Mouse (Mus musculus) spleen, embryonic (tissue): ENCODE results near the gene Cyth1.

Experiments used
- CTCF ChIA-PET: fragments of 350-600 bp; sonication (Branson Sonifier 250); formaldehyde crosslinking; loops from one replicate; lab custom pipeline; 2022; lab: Charles Lee

Cyth1 gene

GRCm38 (mm10) chr11:118133133-118133751 lies 115.2 kb downstream of the Cyth1 start:
- CTCF ChIA-PET: interaction anchor here (0.6 kb wide), 1 partner anchor 10 kb away, joined by 8 read pairs; no protein-coding TSS in a partner anchor

- CTCF ChIA-PET: interaction anchor here (0.6 to 1.4 kb wide), 2 partner anchors 10 to 217 kb away, joined by 3 to 15 read pairs; no protein-coding TSS in a partner anchor
Observed at GRCm38 (mm10) chr11:118132136-118132535, 116.3 kb downstream of the Cyth1 start.

GRCm38 (mm10) chr11:118130534-118130933 lies 117.9 kb downstream of the Cyth1 start, which contains the start of gene Dnah17:
Dnah17 (minus strand) TSS chr11:118130634.
- CTCF ChIA-PET: no interaction called here

GRCm38 (mm10) chr11:118129812-118130211 lies 118.6 kb downstream of the Cyth1 start:
- CTCF ChIA-PET: no interaction called here

- CTCF ChIA-PET: no interaction called here
Observed at GRCm38 (mm10) chr11:118121592-118121991, 126.8 kb downstream of the Cyth1 start.

- CTCF ChIA-PET: interaction anchor here (0.5 kb wide), 1 partner anchor 101 kb away, joined by 3 read pairs; no protein-coding TSS in a partner anchor
Observed at GRCm38 (mm10) chr11:118118777-118119176, 129.6 kb downstream of the Cyth1 start.

GRCm38 (mm10) chr11:118114581-118115110 lies 133.7 kb downstream of the Cyth1 start:
- CTCF ChIA-PET: interaction anchor here (0.6 kb wide), 2 partner anchors 97 to 237 kb away, joined by 3 to 6 read pairs; no protein-coding TSS in a partner anchor

- CTCF ChIA-PET: no interaction called here
Observed at GRCm38 (mm10) chr11:118113516-118114205, 134.7 kb downstream of the Cyth1 start.

- CTCF ChIA-PET: interaction anchor here (0.7 to 0.9 kb wide), 2 partner anchors 64 to 116 kb away, joined by 3 read pairs; no protein-coding TSS in a partner anchor
Observed at GRCm38 (mm10) chr11:118104001-118104400, 144.4 kb downstream of the Cyth1 start.

GRCm38 (mm10) chr11:118103383-118103782 lies 145.0 kb downstream of the Cyth1 start:
- CTCF ChIA-PET: interaction anchor here (0.7 to 0.9 kb wide), 3 partner anchors 65 to 128 kb away, joined by 3 read pairs; no protein-coding TSS in a partner anchor

GRCm38 (mm10) chr11:118102838-118103237 lies 145.6 kb downstream of the Cyth1 start:
- CTCF ChIA-PET: interaction anchor here (0.6 to 0.9 kb wide), 2 partner anchors 18 to 129 kb away, joined by 3 read pairs; no protein-coding TSS in a partner anchor

GRCm38 (mm10) chr11:118101133-118101532 lies 147.3 kb downstream of the Cyth1 start:
- CTCF ChIA-PET: interaction anchor here (0.9 kb wide), 1 partner anchor 232 kb away, joined by 5 read pairs; no protein-coding TSS in a partner anchor

- CTCF ChIA-PET: no interaction called here
Observed at GRCm38 (mm10) chr11:118096736-118097135, 151.7 kb downstream of the Cyth1 start.

- CTCF ChIA-PET: no interaction called here
Observed at GRCm38 (mm10) chr11:118095004-118095403, 153.4 kb downstream of the Cyth1 start.

- CTCF ChIA-PET: interaction anchor here (0.6 kb wide), 1 partner anchor 237 kb away, joined by 4 read pairs; no protein-coding TSS in a partner anchor
Observed at GRCm38 (mm10) chr11:118091002-118091670, 157.3 kb downstream of the Cyth1 start.

GRCm38 (mm10) chr11:118088896-118089295 lies 159.5 kb downstream of the Cyth1 start:
- CTCF ChIA-PET: interaction anchor here (0.5 to 0.7 kb wide), 2 partner anchors 12 to 38 kb away, joined by 4 read pairs; no protein-coding TSS in a partner anchor

GRCm38 (mm10) chr11:118085961-118086360 lies 162.4 kb downstream of the Cyth1 start:
- CTCF ChIA-PET: no interaction called here

- CTCF ChIA-PET: interaction anchor here (0.6 kb wide), 1 partner anchor 142 kb away, joined by 3 read pairs; no protein-coding TSS in a partner anchor
Observed at GRCm38 (mm10) chr11:118085176-118085575, 163.2 kb downstream of the Cyth1 start.

GRCm38 (mm10) chr11:118084266-118084665 lies 164.1 kb downstream of the Cyth1 start:
- CTCF ChIA-PET: no interaction called here

- CTCF ChIA-PET: no interaction called here
Observed at GRCm38 (mm10) chr11:118083811-118084210, 164.6 kb downstream of the Cyth1 start.

GRCm38 (mm10) chr11:118082294-118082693 lies 166.1 kb downstream of the Cyth1 start:
- CTCF ChIA-PET: interaction anchor here (1.0 kb wide), 1 partner anchor 138 kb away, joined by 3 read pairs; no protein-coding TSS in a partner anchor
